In genomic region chr4:140750328-140750727, GRCm38 (mm10) we compare ENCODE assay signal across 9 mouse cellular contexts. TPM values are rescaled to one million over a fixed set of nuclear protein-coding genes. Genes with fewer than 3 reads are reported as not detected.
DNase-seq lines count a peak whose midpoint lies in the region; ATAC-seq and TF ChIP-seq lines count a peak whose summit lies in the region.
"Had no signal": no experiment of that assay in that cellular context is flagged by ENCODE, and none has a peak within 500 bp of the region (broad histone marks: within the 10 kb centered on the region; RNA-seq: fewer than 3 reads in every experiment).

No protein-coding gene starts in this region.

- peak overlapping the region; percentile 37 for H3K4me3 ChIP-seq in embryonic facial prominence, embryonic 10.5 days
- no peak overlapping the region for H3K4me3 ChIP-seq in liver, embryonic 14.5 days (ENCODE audit: insufficient read depth in 1 of 2, low read depth in 2 of 2, low read length in 2 of 2)
- no peak overlapping the region for H3K4me3 ChIP-seq in neural tube, embryonic 12.5 days

- 8% methylated on average over 19 of the region's 19 CpGs for WGBS in embryonic facial prominence, embryonic 10.5 days
- 13% methylated on average over 19 of the region's 19 CpGs for WGBS in liver, embryonic 14.5 days (ENCODE audit: insufficient replicate concordance)
- WGBS in neural tube, embryonic 12.5 days = 8% methylated on average over 19 of the region's 19 CpGs

- intact Hi-C loops in gastrocnemius, postnatal 36 days (cut with DNase I) = no loop called here

- no peak overlapping the region for H3K9ac ChIP-seq in liver, embryonic 14.5 days (replicated peaks)
- no peak overlapping the region for H3K9ac ChIP-seq in neural tube, embryonic 12.5 days

- peak; percentile 24 for DNase-seq in gastrocnemius, adult 18-20 months (ENCODE audit: low spot score)
- no peak for DNase-seq in gastrocnemius, postnatal 36 days
- peak; percentile 57 for DNase-seq in embryonic facial prominence, embryonic 10.5 days (ENCODE audit: low spot score)
- DNase-seq in induced T-regulatory cell, adult 2 months (ENCODE audit: low read depth) = peak; percentile 69
- no peak for DNase-seq in liver, embryonic 14.5 days (ENCODE audit: low read depth in 3 of 3, low spot score in 3 of 3)
- DNase-seq in thymus, postnatal 4 days = peak; percentile 90
- DNase-seq in layer of hippocampus, adult 11-12 months (ENCODE audit: low spot score) = no peak

- no peak overlapping the region; the same call in 1 of the 2 replicates for H3K27ac ChIP-seq in embryonic facial prominence, embryonic 10.5 days (replicated peaks)
- no peak overlapping the region for H3K27ac ChIP-seq in liver, embryonic 14.5 days
- no peak overlapping the region for H3K27ac ChIP-seq in neural tube, embryonic 12.5 days

- no peak for ATAC-seq in liver, embryonic 14.5 days (ENCODE audit: insufficient read depth)
- ATAC-seq in neural tube, embryonic 12.5 days (ENCODE audit: low FRiP score, low read depth) = no peak
- ATAC-seq: Patski had no signal

- TF ChIP-seq CTCF in liver, embryonic 14.5 days (IDR thresholded peaks at IDR 0.05; ENCODE audit: low read depth) = peak; percentile 38

- H3K9me3 ChIP-seq in embryonic facial prominence, embryonic 10.5 days = no peaks in the 10 kb centered on the region
- no peaks in the 10 kb centered on the region for H3K9me3 ChIP-seq in liver, embryonic 14.5 days (ENCODE audit: control insufficient read depth, low read length)
- no peaks in the 10 kb centered on the region for H3K9me3 ChIP-seq in neural tube, embryonic 12.5 days

- peak overlapping the region; percentile 41; the same call in 1 of the 2 replicates for H3K4me2 ChIP-seq in liver, embryonic 14.5 days (ENCODE audit: low read depth)
- peak overlapping the region; percentile 55 for H3K4me2 ChIP-seq in neural tube, embryonic 12.5 days (replicated peaks)

- H3K4me1 ChIP-seq in embryonic facial prominence, embryonic 10.5 days = peaks cover 28% of the 10 kb centered on the region
- H3K4me1 ChIP-seq in liver, embryonic 14.5 days (replicated peaks; ENCODE audit: control insufficient read depth in 2 of 2, insufficient read depth in 2 of 2, low read length in 1 of 2) = no peaks in the 10 kb centered on the region
- H3K4me1 ChIP-seq in neural tube, embryonic 12.5 days = 0 out of 2 replicates have a peak, but pooled peaks cover 8% of the 10 kb centered on the region

- no peaks in the 10 kb centered on the region for H3K36me3 ChIP-seq in embryonic facial prominence, embryonic 10.5 days (replicated peaks)
- H3K36me3 ChIP-seq in liver, embryonic 14.5 days (replicated peaks; ENCODE audit: control insufficient read depth, insufficient read depth, low read depth) = no peaks in the 10 kb centered on the region
- no peaks in the 10 kb centered on the region for H3K36me3 ChIP-seq in neural tube, embryonic 12.5 days

- H3K27me3 ChIP-seq in embryonic facial prominence, embryonic 10.5 days (replicated peaks; ENCODE audit: low read depth, poor library complexity, severe bottlenecking) = peaks cover 30% of the 10 kb centered on the region
- H3K27me3 ChIP-seq in liver, embryonic 14.5 days (ENCODE audit: control insufficient read depth, insufficient read depth, low read length) = no peaks in the 10 kb centered on the region
- H3K27me3 ChIP-seq in neural tube, embryonic 12.5 days (replicated peaks) = no peaks in the 10 kb centered on the region
- H3K27me3 ChIP-seq: Patski had no signal

- TF ChIP-seq EP300 in liver, embryonic 14.5 days (IDR thresholded peaks at IDR 0.05; ENCODE audit: low read depth) = no peak

RNA-seq across cellular contexts. Expression of gene Padi6, which starts 7.9 kb away (rescaled TPM):
- not detected for total RNA-seq in gastrocnemius, adult 18-20 months (2021)
- total RNA-seq in gastrocnemius, postnatal 36 days (2021) = not detected
- not detected in 2 replicates for polyA plus RNA-seq in embryonic facial prominence, embryonic 10.5 days (2016; fragmentation: Nextera tagmentation; extraction: Ambion mirVana)
- not detected in 2 replicates for polyA plus RNA-seq in liver, embryonic 14.5 days (2012; rRNA removed)
- polyA plus RNA-seq in liver, embryonic 14.5 days (2014; fragmentation: Nextera tagmentation; extraction: Ambion mirVana) = not detected in 2 replicates
- not detected in 2 replicates for polyA plus RNA-seq in neural tube, embryonic 12.5 days (2016; fragmentation: Nextera tagmentation; extraction: Ambion mirVana)
- polyA plus RNA-seq: Patski had no signal

RNA-seq across cellular contexts. Expression of gene Padi4, which starts 23.7 kb away (rescaled TPM):
- total RNA-seq in gastrocnemius, adult 18-20 months (2021) = under 1 TPM in 1 of 2 experiments, not detected in 1; 0.09 TPM
- total RNA-seq in gastrocnemius, postnatal 36 days (2021) = under 1 TPM in 1 of 2 experiments, not detected in 1; 0.15 TPM
- 0.30 and 0.49 TPM in 2 replicates for polyA plus RNA-seq in embryonic facial prominence, embryonic 10.5 days (2016; fragmentation: Nextera tagmentation; extraction: Ambion mirVana)
- polyA plus RNA-seq in liver, embryonic 14.5 days (2012; rRNA removed) = 0.37 and 0.58 TPM in 2 replicates
- polyA plus RNA-seq in liver, embryonic 14.5 days (2014; fragmentation: Nextera tagmentation; extraction: Ambion mirVana) = 0.34 and 0.52 TPM in 2 replicates
- 0.18 and 0.22 TPM in 2 replicates for polyA plus RNA-seq in neural tube, embryonic 12.5 days (2016; fragmentation: Nextera tagmentation; extraction: Ambion mirVana)

RNA-seq across cellular contexts. Expression of gene Rcc2, which starts 50.0 kb away (rescaled TPM):
- 1 to 10 TPM; 7.2 to 8.9 TPM for total RNA-seq in gastrocnemius, adult 18-20 months (2021)
- 1 to 10 TPM; 8.1 to 9.5 TPM for total RNA-seq in gastrocnemius, postnatal 36 days (2021)
- polyA plus RNA-seq in embryonic facial prominence, embryonic 10.5 days (2016; fragmentation: Nextera tagmentation; extraction: Ambion mirVana) = 54.4 and 59.8 TPM in 2 replicates
- polyA plus RNA-seq in liver, embryonic 14.5 days (2012; rRNA removed) = 44.0 and 50.3 TPM in 2 replicates
- 16.5 and 27.6 TPM in 2 replicates for polyA plus RNA-seq in liver, embryonic 14.5 days (2014; fragmentation: Nextera tagmentation; extraction: Ambion mirVana)
- 99.9 and 106 TPM in 2 replicates for polyA plus RNA-seq in neural tube, embryonic 12.5 days (2016; fragmentation: Nextera tagmentation; extraction: Ambion mirVana)

Comparison
In these comparisons a context has a peak if more than half of its experiments do, and no peak if none do; other contexts are left out.
1. DNase-seq: peak in gastrocnemius, adult 18-20 months (single experiment), embryonic facial prominence, embryonic 10.5 days (single experiment), induced T-regulatory cell, adult 2 months (single experiment) and thymus, postnatal 4 days (single experiment); none in gastrocnemius, postnatal 36 days (0 of 2), liver, embryonic 14.5 days (0 of 3) and layer of hippocampus, adult 11-12 months (single experiment).